Mouse (Mus musculus) erythroblast, adult 5-6 weeks (primary cell): ENCODE results near the gene Ccnk. TPM values are rescaled to one million over a fixed set of nuclear protein-coding genes. Genes with fewer than 3 reads are reported as not detected.

Experiments used
- ATAC-seq: replicated peaks from 2 replicates; pipeline ENCODE4 v1.8.0; 2016; ENCODE audit warnings: moderate number of reproducible peaks, mild to moderate bottlenecking, moderate TSS enrichment, inconsistent platforms; ENCODE audit not compliant: poor library complexity, low FRiP score, severe bottlenecking
- total RNA-seq, 2 experiments: library from RNA; stranded (forward) in 1 of 2; stranded (reverse) in 1 of 2; fragments of 150-400 nt in 1 of 2; fragments of 200-764, 138-1000 nt in 1 of 2; gene quantifications; 2 replicates each; pipeline versions ENCODE4 v1.2.3 to v1.2.4; 2015 to 2017; ENCODE audit warnings: low replicate concordance in 2 of 2

The Ccnk gene
- total RNA-seq, 2 experiments from 2014 or later, result 18.7 to 43.4 TPM

GRCm38 (mm10) chr12:108219825-108220616, 40.6 kb downstream of the Ccnk start:
- ATAC-seq, result no peak

DNA sequence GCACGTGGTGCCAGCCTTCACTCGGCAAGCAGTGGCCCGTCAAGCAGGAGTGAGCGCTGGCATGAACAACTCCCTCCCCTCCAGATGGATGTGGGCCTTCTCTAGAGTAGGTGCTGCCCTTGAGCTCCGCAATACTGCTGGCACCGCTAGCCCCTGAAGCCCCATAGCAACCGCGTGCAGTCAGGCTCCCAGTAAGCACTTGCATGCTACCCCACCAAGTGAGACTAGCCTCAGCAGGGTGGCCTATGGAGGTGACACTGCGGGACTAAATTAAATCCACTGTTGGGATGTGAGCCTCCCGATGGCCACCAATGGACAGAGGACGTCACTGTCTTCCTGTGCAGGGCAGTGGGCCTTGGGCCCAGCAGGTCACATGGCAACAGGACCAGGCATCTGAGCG, 41.2 kb downstream of the Ccnk start:
- ATAC-seq, result no peak

DNA sequence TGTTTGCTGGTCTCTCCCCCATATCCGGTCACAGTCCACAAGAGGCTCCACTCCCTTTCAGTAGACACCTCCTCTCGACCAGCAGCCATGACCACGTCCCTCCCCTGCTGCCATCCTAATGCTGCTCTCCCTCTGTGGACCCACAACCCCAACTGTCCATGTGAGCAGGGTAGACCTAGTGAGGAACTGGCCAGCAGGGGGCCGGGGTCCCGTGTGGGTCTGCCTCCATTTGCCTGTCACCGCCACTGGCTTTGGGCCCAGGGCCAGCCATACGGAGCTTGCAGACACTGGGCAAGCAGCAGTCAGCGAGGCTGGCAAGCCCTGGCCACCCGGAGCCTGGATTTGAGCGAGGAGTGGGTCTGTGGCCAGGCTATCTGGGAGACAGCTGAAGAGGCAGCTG, 41.8 kb downstream of the Ccnk start:
- ATAC-seq, result peak; percentile 48; the same call in 1 of the 2 replicates

DNA sequence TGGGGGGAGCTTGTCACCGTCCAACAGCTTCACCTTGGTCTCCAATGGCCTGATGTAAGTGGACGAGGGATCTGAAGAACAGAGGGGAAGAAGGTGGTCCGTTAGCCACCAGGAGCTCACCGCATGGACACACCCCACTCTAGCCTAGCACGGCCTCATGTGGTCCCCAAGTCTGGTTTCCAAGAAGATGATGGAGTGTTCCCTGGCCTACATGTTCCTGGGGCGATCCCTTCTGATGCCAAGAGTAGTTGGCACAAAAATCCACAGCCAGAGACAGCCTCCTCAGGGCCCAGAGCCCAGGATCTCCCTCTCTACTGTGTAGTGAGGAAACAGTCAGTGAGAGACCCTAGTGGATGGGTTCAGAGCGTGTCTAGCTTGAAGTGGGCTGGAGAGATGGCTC, 42.3 kb downstream of the Ccnk start:
- ATAC-seq, result no peak

DNA sequence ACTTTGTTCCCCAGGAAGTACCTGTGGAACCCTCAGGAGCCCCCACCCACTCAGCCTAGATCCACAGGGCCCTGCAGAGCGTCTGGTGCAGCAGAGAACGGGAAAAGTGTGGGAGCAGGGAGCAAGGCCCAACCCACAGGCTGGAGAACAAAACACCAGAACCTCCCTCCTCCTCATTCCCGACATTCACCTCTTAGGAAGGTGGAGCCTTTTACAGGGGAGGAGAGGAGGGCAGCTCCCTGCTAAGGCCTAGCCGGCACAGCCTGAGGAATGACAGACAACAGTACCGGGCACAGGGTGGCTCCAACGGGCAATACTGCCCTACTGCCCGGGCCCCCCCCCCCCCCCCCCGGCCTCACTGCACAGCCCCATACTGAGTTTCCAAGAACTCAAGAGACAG, 44.0 kb downstream of the Ccnk start:
- ATAC-seq, result no peak

DNA sequence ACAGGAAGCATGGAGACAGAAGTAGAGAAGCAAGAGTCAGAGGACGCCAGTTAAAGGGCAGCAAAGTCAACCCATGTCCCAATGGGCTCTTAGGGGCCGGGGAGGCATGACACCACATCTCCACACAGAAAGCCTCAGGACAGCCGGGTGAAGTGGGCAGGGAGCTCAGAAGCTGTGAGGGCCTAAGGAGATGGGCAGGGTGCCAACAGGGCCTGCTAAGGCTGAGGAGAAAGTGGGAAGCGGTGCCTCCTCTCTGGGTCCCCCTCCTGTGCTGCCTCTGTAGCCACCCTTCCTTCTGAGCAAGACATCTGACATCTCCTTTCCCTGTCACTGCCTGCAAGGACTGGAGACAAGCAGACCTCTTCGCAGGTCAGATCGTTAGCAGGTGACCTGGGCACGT, 46.4 kb downstream of the Ccnk start:
- ATAC-seq, result no peak

- no peak for ATAC-seq
Observed at GRCm38 (mm10) chr12:108226216-108226615, 46.8 kb downstream of the Ccnk start.

DNA sequence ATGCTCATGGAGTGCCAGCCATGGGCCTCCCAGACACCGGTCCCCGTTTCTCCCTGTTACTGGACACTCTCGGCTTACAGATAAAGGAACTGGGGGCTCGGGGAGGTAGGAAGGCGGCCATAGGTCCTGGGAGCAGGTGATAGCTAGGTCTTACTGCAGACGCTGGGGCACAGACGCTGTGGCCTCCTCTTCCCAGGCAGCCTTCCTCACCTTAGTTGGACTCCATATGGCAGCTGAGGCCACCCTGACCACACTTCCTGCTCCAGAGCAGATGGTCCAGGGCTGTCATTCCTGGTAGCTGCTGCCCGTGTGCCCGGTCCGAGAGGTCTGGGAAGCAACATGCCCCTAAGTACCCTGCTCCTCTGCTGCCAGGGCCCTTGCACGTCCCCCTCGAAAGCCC, 47.6 kb downstream of the Ccnk start:
- ATAC-seq, result no peak

DNA sequence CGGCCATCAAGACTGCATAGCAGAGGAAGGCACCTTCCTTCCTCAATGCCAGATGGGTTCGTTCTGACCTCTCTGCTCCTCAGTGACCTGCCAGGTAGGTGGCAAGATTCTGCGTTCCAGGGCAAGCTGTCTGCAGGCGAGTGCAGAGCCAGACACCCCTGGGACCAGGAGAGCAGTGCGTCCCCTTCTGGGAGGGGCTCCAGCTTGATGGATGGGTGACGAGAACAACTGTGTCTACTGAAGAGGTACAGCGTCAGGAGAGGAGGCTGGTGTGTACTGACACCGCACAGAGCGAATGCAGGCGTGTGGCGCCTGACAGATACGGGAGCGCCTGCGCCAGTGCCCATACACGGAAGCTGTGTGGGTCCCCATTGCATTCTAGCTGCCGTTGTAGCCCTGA, 48.1 kb downstream of the Ccnk start:
- ATAC-seq, result no peak

- ATAC-seq, result no peak
Observed at GRCm38 (mm10) chr12:108230077-108230476, 50.7 kb downstream of the Ccnk start.

- ATAC-seq, result no peak
Observed at GRCm38 (mm10) chr12:108230821-108231794, 51.7 kb downstream of the Ccnk start.

DNA sequence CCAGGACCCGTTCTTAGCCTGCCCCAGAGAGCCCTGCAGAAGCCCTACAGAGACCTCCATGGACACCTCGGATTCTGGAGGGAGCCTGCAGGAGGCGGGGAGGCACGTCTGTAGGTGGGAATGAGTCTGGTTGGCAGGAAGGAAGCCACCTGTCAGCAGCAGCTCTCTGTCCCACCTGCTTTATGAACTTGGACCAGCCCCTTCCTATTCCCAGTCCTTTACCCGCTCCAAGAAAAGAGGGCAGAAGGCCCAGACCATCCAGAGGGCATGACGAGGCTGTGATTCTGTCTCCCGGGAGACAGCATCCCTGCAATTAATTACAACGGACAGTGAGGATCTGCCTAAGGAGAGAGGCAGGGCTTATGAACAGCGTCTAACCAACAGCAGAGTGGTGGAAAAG, 52.5 kb downstream of the Ccnk start:
- ATAC-seq, result no peak

DNA sequence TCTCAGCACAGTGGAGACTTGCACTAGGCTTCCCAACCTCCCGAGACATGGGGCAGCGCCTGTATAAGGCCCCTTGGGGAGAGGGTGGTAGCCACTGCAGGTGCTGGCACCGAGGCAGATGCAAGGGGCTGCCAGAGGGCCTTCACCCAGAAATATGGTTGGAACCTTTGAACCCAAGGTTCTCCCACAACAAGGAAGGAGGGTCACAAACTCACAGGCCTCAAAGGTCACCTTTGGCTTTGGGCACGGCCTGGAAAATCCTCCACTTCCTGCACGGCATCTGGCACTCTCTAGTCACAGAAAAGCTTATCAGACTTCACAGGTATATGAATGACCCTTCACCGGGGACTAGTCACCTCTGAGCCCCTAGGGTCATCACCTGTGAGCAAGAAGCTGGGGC, 54.4 kb downstream of the Ccnk start:
- no peak for ATAC-seq

DNA sequence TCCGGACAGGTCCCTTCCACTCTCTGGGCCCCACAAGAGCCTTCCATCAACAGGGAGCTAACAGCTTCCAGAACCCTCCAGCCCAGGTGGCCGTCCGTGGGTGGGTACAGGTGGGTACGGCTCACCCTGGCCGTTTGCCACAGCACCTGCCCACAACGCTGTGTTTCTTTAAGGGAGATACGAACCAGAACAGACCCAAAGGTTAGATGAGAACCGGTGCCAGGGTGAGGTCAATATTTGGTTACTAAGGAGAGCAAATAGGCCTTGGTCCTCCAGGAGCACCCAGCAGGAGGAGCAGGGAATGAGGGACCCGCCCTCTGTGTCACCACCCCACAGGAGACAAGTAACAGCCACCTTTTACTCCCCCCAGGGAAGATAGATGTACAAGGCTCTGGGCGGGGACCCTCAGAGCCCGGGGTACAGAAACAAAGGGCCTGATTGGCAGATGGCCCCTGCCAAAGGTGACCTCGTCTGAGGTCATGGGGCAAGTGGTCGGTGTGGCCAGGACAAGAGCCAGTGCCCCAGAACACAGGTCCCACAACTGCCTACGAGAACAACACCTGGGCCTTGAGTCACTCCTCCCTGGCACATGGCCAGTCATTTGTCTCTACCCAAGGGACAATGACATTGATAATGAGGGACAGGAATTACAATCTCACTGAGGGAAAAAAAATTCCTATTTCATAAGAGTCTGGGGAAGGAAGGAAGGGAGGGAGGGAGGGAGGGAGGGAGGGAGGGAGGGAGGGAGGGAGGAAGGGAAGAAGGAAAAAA, 55.6 kb downstream of the Ccnk start:
- ATAC-seq, result no peak

DNA sequence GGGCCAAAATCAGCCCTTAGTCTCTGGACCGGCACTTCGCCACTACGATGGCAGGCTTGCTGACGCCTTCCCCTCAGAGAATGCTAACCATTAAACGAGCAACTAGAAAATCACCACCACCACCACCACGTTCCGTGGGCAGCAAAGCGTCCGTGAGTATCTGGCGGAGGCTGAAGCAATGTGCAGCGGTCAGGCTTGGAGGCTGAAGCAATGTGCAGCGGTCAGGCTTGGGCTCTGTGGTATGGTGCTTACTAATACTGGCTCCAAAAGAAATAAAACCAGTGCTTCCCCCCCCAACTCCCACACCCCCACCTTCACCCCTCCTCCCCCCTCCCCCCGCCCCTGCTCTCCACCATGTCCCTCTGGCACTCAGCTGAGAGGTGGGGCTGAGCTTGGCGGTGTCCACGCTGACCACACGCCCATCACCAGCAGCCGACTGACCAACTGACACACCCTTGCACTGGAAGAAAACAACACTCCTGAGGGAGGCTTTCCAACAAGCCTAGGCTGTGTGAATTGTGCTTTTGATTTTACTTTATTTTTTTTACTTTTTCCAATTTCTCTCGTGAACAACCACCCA, 56.7 kb downstream of the Ccnk start:
- ATAC-seq, result no peak

- ATAC-seq, result no peak
Observed at GRCm38 (mm10) chr12:108237300-108238006, 58.1 kb downstream of the Ccnk start.

DNA sequence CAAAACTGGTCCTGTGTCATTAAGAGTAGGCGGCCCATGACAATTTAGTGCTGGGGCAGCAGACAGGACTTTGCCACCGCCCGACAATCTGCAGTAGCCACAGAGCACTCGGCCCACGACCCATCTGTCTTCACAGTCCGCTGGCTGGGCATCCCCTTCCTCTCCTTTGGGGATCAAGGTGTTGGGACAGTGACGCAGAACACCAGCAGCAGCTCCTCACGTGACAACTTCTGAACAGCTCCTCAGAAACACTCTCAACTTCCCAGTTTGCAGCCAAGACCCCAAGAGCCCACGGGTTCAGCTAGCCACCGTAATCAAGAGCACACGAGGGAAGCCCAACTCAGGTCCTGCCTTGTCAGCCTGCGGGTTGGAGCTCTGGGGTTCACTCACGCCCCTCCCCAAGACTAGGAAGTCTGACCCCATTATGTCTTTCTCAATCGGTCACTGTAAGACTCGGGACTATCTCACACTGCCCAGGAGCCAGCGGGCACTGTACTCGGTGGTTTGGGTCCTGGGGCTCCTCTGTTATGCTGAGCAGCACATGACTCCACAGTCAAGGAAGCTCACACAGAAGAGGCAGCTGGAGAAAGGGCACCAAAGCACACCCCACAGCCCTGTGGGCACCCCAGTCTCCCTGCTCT, 59.1 kb downstream of the Ccnk start:
- no peak for ATAC-seq

DNA sequence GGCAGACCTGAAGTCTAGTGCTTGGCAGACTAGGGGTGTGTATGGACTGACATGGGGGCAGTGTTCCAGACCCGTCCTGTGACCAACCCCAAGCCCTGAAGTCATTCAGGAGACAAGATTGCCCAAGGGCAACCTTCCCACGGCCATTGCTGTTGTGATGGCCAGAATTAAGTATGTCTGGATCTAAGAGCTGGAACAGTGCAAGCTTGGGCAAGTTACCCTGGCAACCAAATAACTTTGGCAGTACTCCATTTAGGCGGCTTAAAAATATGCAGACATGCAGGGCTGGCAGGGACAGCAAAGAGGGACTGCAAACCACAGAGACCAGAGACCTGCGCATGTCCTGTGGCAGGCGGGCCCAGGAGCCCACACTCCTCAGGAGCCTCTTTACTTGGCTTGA, 60.1 kb downstream of the Ccnk start:
- no peak for ATAC-seq

DNA sequence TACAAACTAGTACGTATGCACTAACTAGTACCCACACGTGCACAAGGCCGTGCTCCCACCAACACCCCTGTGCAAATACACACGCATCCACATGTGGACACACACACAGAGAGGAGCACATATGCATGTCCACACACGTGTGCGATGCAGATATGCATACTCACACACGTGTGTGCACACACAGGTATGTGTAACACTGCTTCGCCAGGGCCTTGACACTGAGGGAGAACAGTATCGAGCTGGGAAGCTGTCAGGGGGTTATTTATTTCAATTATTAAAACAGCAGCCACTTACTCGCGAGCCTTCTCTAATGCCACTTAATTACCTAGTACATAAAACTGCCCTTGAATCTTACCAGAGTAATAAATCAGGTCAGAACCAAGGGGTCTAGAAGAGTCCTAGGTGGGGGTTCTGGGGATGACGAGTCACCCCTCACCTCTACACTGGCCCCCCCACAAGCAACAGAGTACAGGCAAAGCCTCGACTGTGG, 61.1 kb downstream of the Ccnk start:
- no peak for ATAC-seq
